Mouse (Mus musculus): ENCODE results near the gene Sf3b1. TPM values are rescaled to one million over a fixed set of nuclear protein-coding genes. Genes with fewer than 3 reads are reported as not detected.

The Sf3b1 gene
- 183 and 224 TPM in 2 replicates for polyA plus RNA-seq (2012; rRNA removed)

GRCm38 (mm10) chr1:55027253-55027801, at the start of gene Sf3b1:
Sf3b1 (minus strand) TSS chr1:55027481.

GRCm38 (mm10) chr1:55052355-55052953, 25.2 kb upstream of the Sf3b1 start, which contains the start of gene Coq10b:
Coq10b (plus strand) TSS chr1:55052770.

Other genes starting within 250 kb of the Sf3b1 start
- 17.4 and 29.0 TPM in 2 replicates for gene Ankrd44, start 101.1 kb downstream of the Sf3b1 start, polyA plus RNA-seq (2012; rRNA removed)
- 15.7 and 18.0 TPM in 2 replicates for gene Coq10b, start 25.3 kb upstream of the Sf3b1 start, polyA plus RNA-seq (2012; rRNA removed)
- 378 and 387 TPM in 2 replicates for gene Hspe1, start 60.7 kb upstream of the Sf3b1 start, polyA plus RNA-seq (2012; rRNA removed)
- 240 and 393 TPM in 2 replicates for gene Hspd1, start 60.8 kb upstream of the Sf3b1 start, polyA plus RNA-seq (2012; rRNA removed)
- 24.8 and 60.0 TPM in 2 replicates for gene Mob4, start 103.8 kb upstream of the Sf3b1 start, polyA plus RNA-seq (2012; rRNA removed)
- 6.2 and 11.2 TPM in 2 replicates for gene Rftn2, start 199.3 kb upstream of the Sf3b1 start, polyA plus RNA-seq (2012; rRNA removed)
- gene Mars2, start 209.7 kb upstream of the Sf3b1 start, polyA plus RNA-seq (2012; rRNA removed), result 2.3 and 3.1 TPM in 2 replicates